Mouse (Mus musculus) heart, embryonic 15.5 days (tissue): ENCODE measurements around the gene Hist2h2aa1. TPM values are rescaled to one million over a fixed set of nuclear protein-coding genes. Genes with fewer than 3 reads are reported as not detected.
"Not testable (repeated sequence)": the region's sequence is repeated elsewhere in the genome, so short reads cannot be mapped to it uniquely, and the experiment has no call there.

Experiments used
- ATAC-seq: fragments of 200-750 bp; cut with Nextera tagmentation; replicated peaks from 2 replicates; pipeline ENCODE4 v1.8.0; 2017; ENCODE audit warnings: low read depth, moderate TSS enrichment; ENCODE audit not compliant: insufficient number of reproducible peaks, insufficient read depth, low FRiP score
- H3K27ac ChIP-seq: fragments of 300-500 bp; sonication (generic); 2 replicates; pipeline ENCODE4 v1.5.1; 2015; ENCODE audit warnings: mild to moderate bottlenecking, inconsistent platforms
- H3K27me3 ChIP-seq: fragments of 300-500 bp; sonication (generic); 2 replicates; pipeline ENCODE4 v1.6.1; 2015; ENCODE audit warnings: inconsistent platforms
- H3K36me3 ChIP-seq: fragments of 300-500 bp; sonication (generic); 2 replicates; pipeline ENCODE4 v1.6.1; 2015; ENCODE audit warnings: mild to moderate bottlenecking, inconsistent platforms
- H3K4me1 ChIP-seq: fragments of 300-500 bp; sonication (generic); replicated peaks from 2 replicates; pipeline ENCODE4 v1.6.1; 2015; ENCODE audit warnings: inconsistent platforms
- H3K4me2 ChIP-seq: fragments of 300-500 bp; sonication (generic); 2 replicates; pipeline ENCODE4 v1.6.1; 2015; ENCODE audit warnings: inconsistent platforms, mild to moderate bottlenecking, moderate library complexity
- H3K4me3 ChIP-seq: fragments of 300-500 bp; sonication (generic); 2 replicates; pipeline ENCODE4 v1.5.1; 2015; ENCODE audit warnings: mild to moderate bottlenecking, inconsistent platforms
- H3K9ac ChIP-seq: fragments of 300-500 bp; sonication (generic); 2 replicates; pipeline ENCODE4 v1.6.1; 2015; ENCODE audit warnings: mild to moderate bottlenecking, inconsistent platforms
- H3K9me3 ChIP-seq: fragments of 300-500 bp; sonication (generic); replicated peaks from 2 replicates; pipeline ENCODE4 v1.6.1; 2016; ENCODE audit warnings: inconsistent platforms
- WGBS: fragments of 180-500 bp; shearing (Covaris S2); methylation state at CpG from one replicate; pipeline ENCODE4 v1.1.7; 2015; ENCODE audit warnings: mixed read lengths; 5-methylcytosine and 5-hydroxymethylcytosine counted together
- polyA plus RNA-seq: library from polyadenylated mRNA; unstranded; fragments of >200 nt; fragmentation: Nextera tagmentation; extraction: Ambion mirVana; gene quantifications from 2 replicates; pipeline ENCODE4 v1.2.1, GENCODE M21; 2015

Gene Hist2h2aa1
- polyA plus RNA-seq, 1 experiment from 2014 or later = 15.1 TPM

GRCm38 (mm10) chr3:96269511-96270474 lies 24.5 kb downstream of the Hist2h2aa1 start, which contains the start of gene Hist2h2bb:
Gene Hist2h2bb, plus strand, starts transcription at chr3:96269752.
- WGBS = under 1% methylated on average over 45 of the region's 45 CpGs
- Histone ChIP-seq H3K4me2 (peak within 1 kb of the TSS; percentile 82), H3K27me3 (no peaks in the 10 kb centered on the region), H3K9me3 (no peaks in the 10 kb centered on the region), H3K27ac (peak within 1 kb of the TSS; percentile 96), H3K4me3 (peak within 1 kb of the TSS; percentile 54), H3K36me3 (no peaks in the 10 kb centered on the region), H3K4me1 (peaks cover 14% of the 10 kb centered on the region), H3K9ac (peak within 1 kb of the TSS; percentile 63)
- ATAC-seq = peak; percentile 94

GRCm38 (mm10) chr3:96273591-96274465 lies 28.5 kb downstream of the Hist2h2aa1 start:
- ATAC-seq = no peak
- Histone ChIP-seq H3K36me3 (no peaks in the 10 kb centered on the region), H3K4me1 (peaks cover 15% of the 10 kb centered on the region), H3K9me3 (no peaks in the 10 kb centered on the region), H3K4me2 (no peak overlapping the region), H3K4me3 (no peak overlapping the region), H3K9ac (no peak overlapping the region), H3K27me3 (peaks cover 4% of the 10 kb centered on the region; the same call in 1 of the 2 replicates), H3K27ac (no peak overlapping the region)
- WGBS = 76% methylated on average over 17 of the region's 17 CpGs

- peaks cover 9% of the 10 kb centered on the region for H3K4me1 ChIP-seq
- peak overlapping the region; percentile 50 for H3K9ac ChIP-seq
- peaks cover 4% of the 10 kb centered on the region; the same call in 1 of the 2 replicates for H3K27me3 ChIP-seq
- H3K36me3 ChIP-seq = no peaks in the 10 kb centered on the region
- H3K9me3 ChIP-seq = no peaks in the 10 kb centered on the region
- H3K4me3 ChIP-seq = peak overlapping the region; percentile 56
- H3K27ac ChIP-seq = peak overlapping the region; percentile 77
- ATAC-seq = peak; percentile 25; the same call in 1 of the 2 replicates
- WGBS = 17% methylated on average over 8 of the region's 8 CpGs
- H3K4me2 ChIP-seq = peak overlapping the region; percentile 81
These were observed 32.1 kb downstream of the Hist2h2aa1 start for GRCm38 (mm10) chr3:96277428-96277799.

GRCm38 (mm10) chr3:96277800-96278624 lies 32.7 kb downstream of the Hist2h2aa1 start:
- Histone ChIP-seq H3K27me3 (peaks cover 5% of the 10 kb centered on the region), H3K9me3 (no peaks in the 10 kb centered on the region), H3K4me1 (peaks cover 9% of the 10 kb centered on the region), H3K36me3 (no peaks in the 10 kb centered on the region), H3K9ac (peak overlapping the region; percentile 50), H3K4me2 (peak overlapping the region; percentile 81), H3K4me3 (peak overlapping the region; percentile 56), H3K27ac (peak overlapping the region; percentile 77)
- under 1% methylated on average over 49 of the region's 49 CpGs for WGBS
- peak; percentile 91 for ATAC-seq

GRCm38 (mm10) chr3:96280660-96281059 lies 35.4 kb downstream of the Hist2h2aa1 start:
- no peak overlapping the region for H3K9ac ChIP-seq
- H3K27me3 ChIP-seq = peaks cover 17% of the 10 kb centered on the region
- H3K4me1 ChIP-seq = peaks cover 16% of the 10 kb centered on the region
- no peaks in the 10 kb centered on the region for H3K9me3 ChIP-seq
- no peak for ATAC-seq
- WGBS = 49% methylated on average over 6 of the region's 6 CpGs
- no peak overlapping the region for H3K4me3 ChIP-seq
- H3K4me2 ChIP-seq = no peak overlapping the region
- H3K36me3 ChIP-seq = no peaks in the 10 kb centered on the region
- H3K27ac ChIP-seq = no peak overlapping the region

- ATAC-seq = no peak
- 13% methylated on average over 4 of the region's 4 CpGs for WGBS
- Histone ChIP-seq H3K36me3 (no peaks in the 10 kb centered on the region), H3K27ac (no peak overlapping the region), H3K4me3 (peak overlapping the region; percentile 8; the same call in 1 of the 2 replicates), H3K4me2 (peak overlapping the region; percentile 39), H3K4me1 (peaks cover 8% of the 10 kb centered on the region; the same call in 1 of the 2 replicates), H3K9ac (no peak overlapping the region), H3K27me3 (peaks cover 19% of the 10 kb centered on the region), H3K9me3 (no peaks in the 10 kb centered on the region)
These were observed 39.2 kb downstream of the Hist2h2aa1 start for GRCm38 (mm10) chr3:96284457-96284856.

- H3K9me3 ChIP-seq, H3K9ac ChIP-seq, H3K4me1 ChIP-seq, H3K4me3 ChIP-seq, H3K36me3 ChIP-seq, H3K27ac ChIP-seq, H3K4me2 ChIP-seq, ATAC-seq: not testable (repeated sequence)
- H3K27me3 ChIP-seq = peaks cover 19% of the 10 kb centered on the region
- 87% methylated on average over 11 of the region's 11 CpGs for WGBS
These were observed 42.0 kb downstream of the Hist2h2aa1 start for GRCm38 (mm10) chr3:96287334-96287733.

GRCm38 (mm10) chr3:96289201-96289600 lies 43.9 kb downstream of the Hist2h2aa1 start:
- ATAC-seq = no peak
- peaks cover 10% of the 10 kb centered on the region; the same call in 1 of the 2 replicates for H3K27me3 ChIP-seq
- no peak overlapping the region for H3K4me3 ChIP-seq
- H3K4me1 ChIP-seq = peaks cover 2% of the 10 kb centered on the region; the same call in 1 of the 2 replicates
- H3K4me2 ChIP-seq = no peak overlapping the region
- no peak overlapping the region for H3K9ac ChIP-seq
- no peaks in the 10 kb centered on the region for H3K36me3 ChIP-seq
- WGBS = 72% methylated on average over 3 of the region's 3 CpGs
- H3K27ac ChIP-seq = no peak overlapping the region
- H3K9me3 ChIP-seq = no peaks in the 10 kb centered on the region

- 87% methylated on average over 3 of the region's 3 CpGs for WGBS
- not testable (repeated sequence) for H3K9ac ChIP-seq
These were observed 45.4 kb downstream of the Hist2h2aa1 start for GRCm38 (mm10) chr3:96290727-96291126.

GRCm38 (mm10) chr3:96292641-96293040 lies 47.3 kb downstream of the Hist2h2aa1 start:
- H3K4me2 ChIP-seq = no peak overlapping the region
- no peak for ATAC-seq
- H3K36me3 ChIP-seq = no peaks in the 10 kb centered on the region
- H3K9me3 ChIP-seq = no peaks in the 10 kb centered on the region
- 0 out of 2 replicates have a peak, but pooled peaks cover 4% of the 10 kb centered on the region for H3K27me3 ChIP-seq
- WGBS = 57% methylated on average over 6 of the region's 6 CpGs
- no peak overlapping the region for H3K9ac ChIP-seq
- no peaks in the 10 kb centered on the region for H3K4me1 ChIP-seq
- H3K4me3 ChIP-seq = no peak overlapping the region
- no peak overlapping the region for H3K27ac ChIP-seq

More at GRCm38 (mm10) chr3:96290727-96291126, 45.4 kb downstream of the Hist2h2aa1 start:
- ATAC-seq, H3K27ac ChIP-seq, H3K9me3 ChIP-seq, H3K36me3 ChIP-seq, H3K4me3 ChIP-seq, H3K4me2 ChIP-seq, H3K4me1 ChIP-seq, H3K27me3 ChIP-seq: not testable (repeated sequence)
